Mouse (Mus musculus) C2C12 (cell line): ENCODE measurements around the gene Rhof. TPM values are rescaled to one million over a fixed set of nuclear protein-coding genes. Genes with fewer than 3 reads are reported as not detected.

Experiments
- H3K27me3 ChIP-seq: one replicate; pipeline ENCODE4 v1.6.1; 2011; ENCODE audit not compliant: control insufficient read depth, insufficient read depth, insufficient read length
- H3K36me3 ChIP-seq: one replicate; pipeline ENCODE4 v1.6.1; 2011; ENCODE audit not compliant: control insufficient read depth, insufficient read depth
- H3K4me3 ChIP-seq: one replicate; pipeline ENCODE4 v1.5.1; 2011; ENCODE audit warnings: mild to moderate bottlenecking, control low read depth; ENCODE audit not compliant: poor library complexity, insufficient read depth, severe bottlenecking
- H3K79me2 ChIP-seq: one replicate; pipeline ENCODE4 v1.6.1; 2011; ENCODE audit not compliant: control insufficient read depth, insufficient read depth
- H3K79me3 ChIP-seq: one replicate; pipeline ENCODE4 v1.6.1; 2011; ENCODE audit warnings: low read depth, control low read depth
- H3ac ChIP-seq: one replicate; pipeline ENCODE3; 2011; ENCODE audit warnings: low read depth; ENCODE audit not compliant: control insufficient read depth, insufficient read length
- CEBPB ChIP-seq: IDR thresholded peaks from one replicate; pipeline ENCODE4 v1.6.1; 2011; ENCODE audit warnings: low read depth, mild to moderate bottlenecking, control low read depth, moderate library complexity
- CTCF ChIP-seq: IDR thresholded peaks from one replicate; pipeline ENCODE4 v1.5.1; 2011; ENCODE audit not compliant: control insufficient read depth, insufficient read depth, insufficient read length
- FOSL1 ChIP-seq: IDR thresholded peaks from one replicate; pipeline ENCODE4 v1.8.0; 2011; ENCODE audit warnings: mild to moderate bottlenecking, low read length; ENCODE audit not compliant: poor library complexity, insufficient read depth, severe bottlenecking
- MAX ChIP-seq: IDR thresholded peaks from one replicate; pipeline ENCODE4 v1.6.1; 2011; ENCODE audit warnings: mild to moderate bottlenecking, control low read depth
- MYOD1 ChIP-seq: IDR thresholded peaks from one replicate; pipeline ENCODE4 v1.6.1; 2011; ENCODE audit warnings: low read depth; ENCODE audit not compliant: control insufficient read depth, insufficient read length
- MYOG ChIP-seq: IDR thresholded peaks from one replicate; pipeline ENCODE4 v1.6.1; 2011; ENCODE audit not compliant: control insufficient read depth, insufficient read length; ENCODE audit errors: extremely low read depth
- USF1 ChIP-seq: IDR thresholded peaks from one replicate; pipeline ENCODE4 v1.6.1; 2011; ENCODE audit warnings: low read depth, mild to moderate bottlenecking, control low read depth, moderate library complexity
- polyA plus RNA-seq: library from polyadenylated mRNA; unstranded; fragments of >200 nt; fragmentation: generic; extraction: Trizol; gene quantifications from one replicate; pipeline ENCODE4 v1.2.1, GENCODE M21; 2012; ENCODE audit warnings: missing spikeins

The Rhof gene
- polyA plus RNA-seq, 1 experiment, result 1.9 TPM

GRCm38 (mm10) chr5:123151077-123151476 lies 18.6 kb upstream of the Rhof start:
- Histone ChIP-seq H3K79me3 (peaks cover 19% of the 10 kb centered on the region), H3ac (no peak overlapping the region), H3K79me2 (peaks cover 43% of the 10 kb centered on the region), H3K36me3 (peaks cover 61% of the 10 kb centered on the region), H3K4me3 (no peak overlapping the region), H3K27me3 (no peaks in the 10 kb centered on the region)
- TF ChIP-seq MYOG (no peak), CEBPB (no peak), MAX (no peak), MYOD1 (no peak), FOSL1 (no peak), USF1 (no peak), CTCF (no peak)

GRCm38 (mm10) chr5:123150641-123151040 lies 18.1 kb upstream of the Rhof start:
- peaks cover 46% of the 10 kb centered on the region for H3K79me2 ChIP-seq
- no peaks in the 10 kb centered on the region for H3K27me3 ChIP-seq
- peaks cover 19% of the 10 kb centered on the region for H3K79me3 ChIP-seq
- TF ChIP-seq MYOD1 (no peak), USF1 (no peak), MYOG (no peak), MAX (no peak), CEBPB (no peak), FOSL1 (no peak), CTCF (no peak)
- no peak overlapping the region for H3K4me3 ChIP-seq
- H3K36me3 ChIP-seq, result peaks cover 61% of the 10 kb centered on the region
- H3ac ChIP-seq, result no peak overlapping the region

- Histone ChIP-seq H3K79me3 (peaks cover 21% of the 10 kb centered on the region), H3ac (peak overlapping the region; percentile 30), H3K36me3 (peaks cover 59% of the 10 kb centered on the region), H3K27me3 (no peaks in the 10 kb centered on the region), H3K4me3 (no peak overlapping the region), H3K79me2 (peaks cover 55% of the 10 kb centered on the region)
- TF ChIP-seq MAX, result no peak
- TF ChIP-seq CTCF, result peak; percentile 82
Observed at GRCm38 (mm10) chr5:123149451-123150400, 17.2 kb upstream of the Rhof start.

- Histone ChIP-seq H3K36me3 (peaks cover 49% of the 10 kb centered on the region), H3K79me2 (peaks cover 71% of the 10 kb centered on the region), H3K27me3 (no peaks in the 10 kb centered on the region), H3ac (no peak overlapping the region), H3K79me3 (peaks cover 31% of the 10 kb centered on the region), H3K4me3 (no peak overlapping the region)
- TF ChIP-seq CTCF (no peak), MAX (no peak), MYOG (no peak), MYOD1 (no peak)
Observed at GRCm38 (mm10) chr5:123148073-123148722, 15.7 kb upstream of the Rhof start.

- Histone ChIP-seq H3K36me3 (peaks cover 43% of the 10 kb centered on the region), H3K79me2 (peaks cover 77% of the 10 kb centered on the region), H3K79me3 (peaks cover 37% of the 10 kb centered on the region), H3K27me3 (no peaks in the 10 kb centered on the region), H3K4me3 (no peak overlapping the region), H3ac (no peak overlapping the region)
- TF ChIP-seq CTCF, result no peak
- no peak for TF ChIP-seq FOSL1
- TF ChIP-seq CEBPB, result no peak
- no peak for TF ChIP-seq MYOG
- no peak for TF ChIP-seq MAX
- TF ChIP-seq USF1, result no peak
- TF ChIP-seq MYOD1, result no peak
Observed at GRCm38 (mm10) chr5:123147569-123147968, 15.1 kb upstream of the Rhof start.

DNA sequence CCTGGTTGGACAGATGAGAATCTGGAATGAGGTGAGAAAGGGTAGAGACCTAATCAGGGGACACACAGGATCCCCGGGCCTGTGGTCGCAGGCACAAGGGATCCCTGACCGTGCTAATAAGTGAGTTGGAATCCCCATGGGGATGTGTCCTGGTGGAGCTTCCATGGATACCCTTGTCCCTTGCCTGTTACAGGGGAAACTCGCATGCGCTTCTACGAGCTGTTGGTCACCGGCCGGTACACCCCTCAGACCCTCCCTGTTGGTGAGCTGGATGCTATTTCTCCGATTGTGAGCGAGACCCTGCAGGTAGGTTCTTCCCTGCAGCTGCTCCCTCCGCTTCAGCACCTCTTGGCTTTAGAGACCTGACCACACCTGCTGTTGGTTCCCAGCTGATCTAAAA lies 13.9 kb upstream of the Rhof start:
- Histone ChIP-seq H3K79me3 (peaks cover 36% of the 10 kb centered on the region), H3ac (no peak overlapping the region), H3K27me3 (no peaks in the 10 kb centered on the region), H3K4me3 (no peak overlapping the region), H3K79me2 (peaks cover 82% of the 10 kb centered on the region), H3K36me3 (peaks cover 40% of the 10 kb centered on the region)
- TF ChIP-seq MAX (no peak), CEBPB (no peak), MYOG (no peak), MYOD1 (no peak), USF1 (no peak), CTCF (no peak), FOSL1 (no peak)
